Mouse (Mus musculus) midbrain, embryonic 11.5 days (tissue): Measurements from ENCODE around the gene Zfp866. TPM values are rescaled to one million over a fixed set of nuclear protein-coding genes. Genes with fewer than 3 reads are reported as not detected.

Experiments used
- ATAC-seq: fragments of 200-750 bp; cut with Nextera tagmentation; 2 replicates; pipeline ENCODE4 v1.8.0; 2017; ENCODE audit warnings: moderate TSS enrichment, moderate library complexity; ENCODE audit not compliant: low FRiP score
- DNase-seq: peaks from one replicate; pipeline ENCODE4 v3.0.0; 2015; ENCODE audit warnings: low spot score; ENCODE audit errors: missing footprints
- H3K27ac ChIP-seq: fragments of 300-500 bp; sonication (generic); 2 replicates; pipeline ENCODE4 v1.5.1; 2014; ENCODE audit warnings: low read depth, low read length
- H3K27me3 ChIP-seq: fragments of 300-500 bp; sonication (generic); 2 replicates; pipeline ENCODE4 v1.6.1; 2014; ENCODE audit warnings: mild to moderate bottlenecking, low read length, moderate library complexity, mixed read lengths; ENCODE audit not compliant: control insufficient read depth, insufficient read depth
- H3K36me3 ChIP-seq: fragments of 300-500 bp; sonication (generic); 2 replicates; pipeline ENCODE4 v1.6.1; 2014; ENCODE audit warnings: mild to moderate bottlenecking, low read length, moderate library complexity, mixed read lengths; ENCODE audit not compliant: control insufficient read depth, insufficient read depth
- H3K4me1 ChIP-seq: fragments of 300-500 bp; sonication (generic); 2 replicates; pipeline ENCODE4 v1.6.1; 2014; ENCODE audit warnings: low read length; ENCODE audit not compliant: control insufficient read depth, insufficient read depth
- H3K4me2 ChIP-seq: fragments of 300-500 bp; sonication (generic); 2 replicates; pipeline ENCODE4 v1.6.1; 2014; ENCODE audit warnings: mild to moderate bottlenecking, moderate library complexity
- H3K4me3 ChIP-seq: fragments of 300-500 bp; sonication (generic); 2 replicates; pipeline ENCODE4 v1.5.1; 2014; ENCODE audit warnings: low read depth, low read length
- H3K9ac ChIP-seq: fragments of 300-500 bp; sonication (generic); 2 replicates; pipeline ENCODE4 v1.6.1; 2014; ENCODE audit warnings: low read length
- H3K9me3 ChIP-seq: fragments of 300-500 bp; sonication (generic); 2 replicates; pipeline ENCODE4 v1.6.1; 2016; ENCODE audit warnings: low read length; ENCODE audit not compliant: control insufficient read depth
- WGBS: fragments of 180-500 bp; shearing (Covaris S2); extraction: QIAGEN DNeasy Blood & Tissue Kit; methylation state at CpG from one replicate; pipeline ENCODE4 v1.1.7; 2014; 5-methylcytosine and 5-hydroxymethylcytosine counted together
- polyA plus RNA-seq: library from polyadenylated mRNA; unstranded; fragments of >200 nt; fragmentation: Nextera tagmentation; extraction: Ambion mirVana; gene quantifications from 2 replicates; pipeline ENCODE4 v1.2.1, GENCODE M21; 2014

Zfp866 gene
- polyA plus RNA-seq, 1 experiment from 2014 or later: 41.5 TPM

DNA sequence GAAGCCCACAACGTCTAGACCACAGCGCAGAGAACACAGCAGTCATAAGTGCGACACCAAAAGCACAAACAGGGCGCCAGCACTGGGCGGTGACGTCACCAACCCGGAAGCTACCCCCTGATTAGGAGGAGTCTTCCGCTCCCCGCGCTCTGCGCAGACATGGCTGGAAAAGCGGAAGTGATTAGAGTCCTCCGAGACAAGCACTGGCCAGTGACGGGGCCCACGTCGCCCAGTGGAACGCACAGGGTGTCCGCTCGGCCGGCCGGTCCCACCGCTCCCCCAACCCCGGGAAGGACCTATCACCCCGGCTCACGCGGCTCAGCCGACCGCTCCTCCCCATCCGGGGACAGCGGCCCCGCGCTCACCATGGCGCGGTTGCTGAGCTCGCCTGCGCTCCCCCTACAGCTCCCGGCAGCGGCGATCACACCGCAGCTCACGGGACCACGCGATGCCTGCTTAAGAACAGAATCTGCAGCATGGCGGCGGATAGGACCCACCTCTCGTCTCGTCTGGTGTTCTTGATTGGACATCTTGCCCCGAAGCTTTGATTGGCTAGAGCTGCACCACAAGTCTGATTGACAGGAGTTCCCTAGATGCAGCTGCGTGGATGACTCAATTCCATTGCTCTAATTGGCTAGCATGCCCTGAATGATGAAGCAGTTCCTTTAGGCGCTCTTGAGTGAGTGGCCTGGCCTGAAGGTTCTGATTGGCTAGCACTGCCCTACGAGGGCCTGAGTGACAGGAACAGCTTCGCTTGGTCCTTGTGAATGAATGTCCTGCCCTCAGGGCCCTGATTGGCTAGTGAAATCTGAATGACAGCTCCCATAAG is 74.4 kb downstream of the Zfp866 start:
- Histone ChIP-seq H3K36me3 (no peaks in the 10 kb centered on the region; the same call in 1 of the 2 replicates), H3K9me3 (no peaks in the 10 kb centered on the region), H3K4me3 (peak overlapping the region; percentile 86), H3K4me1 (peaks cover 6% of the 10 kb centered on the region), H3K9ac (peak overlapping the region; percentile 95), H3K27me3 (no peaks in the 10 kb centered on the region), H3K4me2 (peak overlapping the region; percentile 44), H3K27ac (peak overlapping the region; percentile 97)
- peak; percentile 98 for DNase-seq
- peak; percentile 99 for ATAC-seq
- under 1% methylated on average over 52 of the region's 52 CpGs for WGBS

DNA sequence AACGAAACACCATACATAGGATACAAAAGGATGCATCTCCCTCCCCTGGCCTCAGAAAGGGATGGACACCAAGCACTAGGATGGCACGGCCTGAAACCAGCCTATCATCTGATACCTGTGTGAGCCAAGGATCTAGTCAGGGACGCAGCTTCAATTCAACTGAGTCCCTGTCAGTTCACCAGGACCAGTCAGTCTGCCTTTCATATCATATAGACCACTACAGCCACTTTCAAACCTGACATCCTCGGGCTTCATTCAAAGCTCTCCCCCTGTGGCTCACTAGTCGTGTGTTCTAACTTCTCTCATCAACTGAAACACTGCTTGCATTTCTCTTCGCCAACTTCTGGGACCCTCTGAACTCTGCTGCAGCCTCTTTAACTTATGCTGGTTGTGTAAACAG is 75.6 kb downstream of the Zfp866 start:
- no peaks in the 10 kb centered on the region for H3K27me3 ChIP-seq
- peak overlapping the region; percentile 86 for H3K4me3 ChIP-seq
- no peak for ATAC-seq
- peak overlapping the region; percentile 44 for H3K4me2 ChIP-seq
- no peaks in the 10 kb centered on the region; the same call in 1 of the 2 replicates for H3K36me3 ChIP-seq
- no peak overlapping the region for H3K27ac ChIP-seq
- no peaks in the 10 kb centered on the region for H3K9me3 ChIP-seq
- WGBS: 85% methylated on average over 6 of the region's 6 CpGs
- peak; percentile 67 for DNase-seq
- peaks cover 6% of the 10 kb centered on the region for H3K4me1 ChIP-seq
- H3K9ac ChIP-seq: peak overlapping the region; percentile 36; the same call in 1 of the 2 replicates

DNA sequence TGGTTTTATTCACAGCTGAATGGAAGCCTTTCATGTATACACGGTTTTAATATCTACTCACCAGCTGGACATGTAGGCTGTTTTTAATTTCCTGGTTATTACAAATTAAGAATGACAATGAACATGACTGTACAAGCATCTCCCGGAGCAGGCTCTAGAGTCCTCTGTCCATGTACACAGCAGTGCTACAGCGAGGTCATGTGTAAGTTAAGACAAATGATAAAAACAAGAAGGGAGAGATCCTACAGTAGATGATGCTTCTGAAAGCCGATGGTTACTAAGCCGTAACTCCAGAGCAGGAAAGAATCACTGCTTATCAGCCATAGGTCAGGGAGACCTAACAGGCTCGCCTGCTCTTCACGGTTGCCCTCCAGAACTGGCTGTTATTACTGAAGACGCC is 77.5 kb downstream of the Zfp866 start:
- Histone ChIP-seq H3K9me3 (no peaks in the 10 kb centered on the region), H3K4me3 (no peak overlapping the region), H3K4me1 (peaks cover 6% of the 10 kb centered on the region), H3K27ac (no peak overlapping the region), H3K4me2 (no peak overlapping the region), H3K9ac (no peak overlapping the region), H3K36me3 (peaks cover 13% of the 10 kb centered on the region; the same call in 1 of the 2 replicates), H3K27me3 (no peaks in the 10 kb centered on the region)
- DNase-seq (peak; percentile 68), ATAC-seq (no peak)
- 93% methylated on average over 8 of the region's 8 CpGs for WGBS

Other genes starting within 250 kb of the Zfp866 start
- 42.7 and 43.3 TPM in 2 replicates for gene Zfp868, start 165.6 kb downstream of the Zfp866 start, polyA plus RNA-seq
- gene Zfp964, start 136.7 kb downstream of the Zfp866 start, polyA plus RNA-seq: 2.4 and 3.0 TPM in 2 replicates
- gene Zfp869, start 80.5 kb downstream of the Zfp866 start, polyA plus RNA-seq: 34.9 and 38.6 TPM in 2 replicates
- gene Zfp963, start 41.2 kb downstream of the Zfp866 start, polyA plus RNA-seq: 6.7 and 7.0 TPM in 2 replicates
- gene Gm20422, start 16.3 kb downstream of the Zfp866 start, polyA plus RNA-seq: 1.4 and 1.6 TPM in 2 replicates
- gene Atp13a1, start within 50 bp of the Zfp866 start, polyA plus RNA-seq: 33.8 and 40.7 TPM in 2 replicates
- gene Gmip, start 17.5 kb upstream of the Zfp866 start, polyA plus RNA-seq: 7.8 TPM in 2 replicates
- 0.72 and 1.2 TPM in 2 replicates for gene Lpar2, start 31.3 kb upstream of the Zfp866 start, polyA plus RNA-seq
- gene Pbx4, start 41.3 kb upstream of the Zfp866 start, polyA plus RNA-seq: 33.9 and 39.1 TPM in 2 replicates
- gene Cilp2, start 96.5 kb upstream of the Zfp866 start, polyA plus RNA-seq: 0.31 and 0.40 TPM in 2 replicates
- gene Tssk6, start 111.0 kb upstream of the Zfp866 start, polyA plus RNA-seq: 3.4 and 4.0 TPM in 2 replicates
- 167 and 172 TPM in 2 replicates for gene Ndufa13, start 111.4 kb upstream of the Zfp866 start, polyA plus RNA-seq
- gene Yjefn3, start 111.5 kb upstream of the Zfp866 start, polyA plus RNA-seq: 3.2 and 3.6 TPM in 2 replicates
- gene Gatad2a, start 205.2 kb upstream of the Zfp866 start, polyA plus RNA-seq: 52.7 and 65.2 TPM in 2 replicates